Mouse (Mus musculus) midbrain, embryonic 11.5 days (tissue): ENCODE measurements around the gene Poln. TPM values are rescaled to one million over a fixed set of nuclear protein-coding genes. Genes with fewer than 3 reads are reported as not detected.

Experiments used
- ATAC-seq: fragments of 200-750 bp; cut with Nextera tagmentation; 2 replicates; pipeline ENCODE4 v1.8.0; 2017; ENCODE audit warnings: moderate TSS enrichment, moderate library complexity; ENCODE audit not compliant: low FRiP score
- DNase-seq: peaks from one replicate; pipeline ENCODE4 v3.0.0; 2015; ENCODE audit warnings: low spot score; ENCODE audit errors: missing footprints
- H3K27ac ChIP-seq: fragments of 300-500 bp; sonication (generic); 2 replicates; pipeline ENCODE4 v1.5.1; 2014; ENCODE audit warnings: low read depth, low read length
- H3K27me3 ChIP-seq: fragments of 300-500 bp; sonication (generic); 2 replicates; pipeline ENCODE4 v1.6.1; 2014; ENCODE audit warnings: mild to moderate bottlenecking, low read length, moderate library complexity, mixed read lengths; ENCODE audit not compliant: control insufficient read depth, insufficient read depth
- H3K36me3 ChIP-seq: fragments of 300-500 bp; sonication (generic); 2 replicates; pipeline ENCODE4 v1.6.1; 2014; ENCODE audit warnings: mild to moderate bottlenecking, low read length, moderate library complexity, mixed read lengths; ENCODE audit not compliant: control insufficient read depth, insufficient read depth
- H3K4me1 ChIP-seq: fragments of 300-500 bp; sonication (generic); 2 replicates; pipeline ENCODE4 v1.6.1; 2014; ENCODE audit warnings: low read length; ENCODE audit not compliant: control insufficient read depth, insufficient read depth
- H3K4me2 ChIP-seq: fragments of 300-500 bp; sonication (generic); 2 replicates; pipeline ENCODE4 v1.6.1; 2014; ENCODE audit warnings: mild to moderate bottlenecking, moderate library complexity
- H3K4me3 ChIP-seq: fragments of 300-500 bp; sonication (generic); 2 replicates; pipeline ENCODE4 v1.5.1; 2014; ENCODE audit warnings: low read depth, low read length
- H3K9ac ChIP-seq: fragments of 300-500 bp; sonication (generic); 2 replicates; pipeline ENCODE4 v1.6.1; 2014; ENCODE audit warnings: low read length
- H3K9me3 ChIP-seq: fragments of 300-500 bp; sonication (generic); 2 replicates; pipeline ENCODE4 v1.6.1; 2016; ENCODE audit warnings: low read length; ENCODE audit not compliant: control insufficient read depth
- WGBS: fragments of 180-500 bp; shearing (Covaris S2); extraction: QIAGEN DNeasy Blood & Tissue Kit; methylation state at CpG from one replicate; pipeline ENCODE4 v1.1.7; 2014; 5-methylcytosine and 5-hydroxymethylcytosine counted together
- polyA plus RNA-seq: library from polyadenylated mRNA; unstranded; fragments of >200 nt; fragmentation: Nextera tagmentation; extraction: Ambion mirVana; gene quantifications from 2 replicates; pipeline ENCODE4 v1.2.1, GENCODE M21; 2014

Gene Poln
- polyA plus RNA-seq, 1 experiment from 2014 or later = 0.40 TPM

- Histone ChIP-seq H3K9me3 (no peaks in the 10 kb centered on the region), H3K9ac (peak within 1 kb of the TSS; percentile 77), H3K27ac (peak within 1 kb of the TSS; percentile 90), H3K4me3 (peak within 1 kb of the TSS; percentile 80), H3K36me3 (no peaks in the 10 kb centered on the region), H3K4me2 (peak within 1 kb of the TSS; percentile 96), H3K27me3 (peaks cover 8% of the 10 kb centered on the region; the same call in 1 of the 2 replicates), H3K4me1 (peaks cover 20% of the 10 kb centered on the region)
- ATAC-seq (peak; percentile 91), DNase-seq (peak; percentile 99)
- WGBS = under 1% methylated on average over 90 of the region's 90 CpGs
Observed at GRCm38 (mm10) chr5:33995843-33996693, 173.2 kb downstream of the Poln start, which contains the start of gene Nat8l. TSS of gene Nat8l (plus strand) at chr5:33995984.

- WGBS = 35% methylated on average over 28 of the region's 28 CpGs
- Histone ChIP-seq H3K9ac (peak overlapping the region; percentile 77), H3K4me3 (peak overlapping the region; percentile 80), H3K9me3 (no peaks in the 10 kb centered on the region), H3K36me3 (no peaks in the 10 kb centered on the region), H3K27ac (peak overlapping the region; percentile 90; the same call in 1 of the 2 replicates), H3K4me2 (peak overlapping the region; percentile 96), H3K27me3 (peaks cover 8% of the 10 kb centered on the region; the same call in 1 of the 2 replicates), H3K4me1 (peaks cover 20% of the 10 kb centered on the region)
- ATAC-seq (no peak), DNase-seq (peak; percentile 91)
Observed at GRCm38 (mm10) chr5:33994671-33995625, 174.3 kb downstream of the Poln start.

GRCm38 (mm10) chr5:33983309-33984121 is 185.7 kb downstream of the Poln start, which contains the start of gene Gm1673:
TSS of gene Gm1673 (plus strand) at chr5:33983433.
- Histone ChIP-seq H3K36me3 (no peaks in the 10 kb centered on the region; the same call in 1 of the 2 replicates), H3K27me3 (no peaks in the 10 kb centered on the region), H3K9ac (peak within 1 kb of the TSS; percentile 85), H3K27ac (peak within 1 kb of the TSS; percentile 71), H3K4me2 (peak within 1 kb of the TSS; percentile 71), H3K4me3 (peak within 1 kb of the TSS; percentile 90), H3K4me1 (peaks cover 18% of the 10 kb centered on the region), H3K9me3 (no peaks in the 10 kb centered on the region)
- ATAC-seq = peak; percentile 92
- WGBS = under 1% methylated on average over 82 of the region's 88 CpGs
- peak; percentile 99 for DNase-seq

GRCm38 (mm10) chr5:33982731-33983259 is 186.5 kb downstream of the Poln start:
- H3K4me1 ChIP-seq = peaks cover 18% of the 10 kb centered on the region
- DNase-seq (peak; percentile 86), ATAC-seq (peak; percentile 59)
- peaks cover 4% of the 10 kb centered on the region; the same call in 1 of the 2 replicates for H3K36me3 ChIP-seq
- WGBS = 4% methylated on average over 26 of the region's 26 CpGs
- H3K9me3 ChIP-seq = no peaks in the 10 kb centered on the region
- no peaks in the 10 kb centered on the region for H3K27me3 ChIP-seq
- peak overlapping the region; percentile 71 for H3K4me2 ChIP-seq
- peak overlapping the region; percentile 71 for H3K27ac ChIP-seq
- peak overlapping the region; percentile 85 for H3K9ac ChIP-seq
- peak overlapping the region; percentile 90 for H3K4me3 ChIP-seq

- no peak for ATAC-seq
- Histone ChIP-seq H3K9me3 (no peaks in the 10 kb centered on the region), H3K27ac (no peak overlapping the region), H3K27me3 (no peaks in the 10 kb centered on the region), H3K9ac (no peak overlapping the region), H3K4me3 (no peak overlapping the region), H3K36me3 (peaks cover 4% of the 10 kb centered on the region; the same call in 1 of the 2 replicates), H3K4me2 (no peak overlapping the region), H3K4me1 (no peaks in the 10 kb centered on the region)
- no peak for DNase-seq
- WGBS = 41% methylated on average over 3 of the region's 3 CpGs
Observed at GRCm38 (mm10) chr5:33976267-33976666, 193.0 kb downstream of the Poln start.

GRCm38 (mm10) chr5:33974736-33975135 is 194.5 kb downstream of the Poln start:
- H3K36me3 ChIP-seq = peaks cover 4% of the 10 kb centered on the region; the same call in 1 of the 2 replicates
- WGBS = 63% methylated on average over 2 of the region's 2 CpGs
- H3K9me3 ChIP-seq = no peaks in the 10 kb centered on the region
- no peak overlapping the region for H3K4me2 ChIP-seq
- no peaks in the 10 kb centered on the region for H3K4me1 ChIP-seq
- no peak for ATAC-seq
- no peak overlapping the region for H3K4me3 ChIP-seq
- no peak overlapping the region for H3K27ac ChIP-seq
- H3K27me3 ChIP-seq = no peaks in the 10 kb centered on the region
- no peak overlapping the region for H3K9ac ChIP-seq
- DNase-seq = no peak

- Histone ChIP-seq H3K4me1 (no peaks in the 10 kb centered on the region), H3K36me3 (no peaks in the 10 kb centered on the region), H3K9ac (no peak overlapping the region), H3K27me3 (no peaks in the 10 kb centered on the region), H3K4me3 (no peak overlapping the region), H3K4me2 (no peak overlapping the region), H3K9me3 (no peaks in the 10 kb centered on the region; the same call in 1 of the 2 replicates), H3K27ac (no peak overlapping the region)
- ATAC-seq (no peak), DNase-seq (no peak)
- WGBS = 83% methylated on average over 4 of the region's 4 CpGs
Observed at GRCm38 (mm10) chr5:33959382-33959781, 209.9 kb downstream of the Poln start.
